Mouse (Mus musculus): ENCODE results near the gene Ebp. TPM values are rescaled to one million over a fixed set of nuclear protein-coding genes. Genes with fewer than 3 reads are reported as not detected.

The Ebp gene
- total RNA-seq, 2 experiments from 2014 or later, result 70.7 to 125 TPM

DNA sequence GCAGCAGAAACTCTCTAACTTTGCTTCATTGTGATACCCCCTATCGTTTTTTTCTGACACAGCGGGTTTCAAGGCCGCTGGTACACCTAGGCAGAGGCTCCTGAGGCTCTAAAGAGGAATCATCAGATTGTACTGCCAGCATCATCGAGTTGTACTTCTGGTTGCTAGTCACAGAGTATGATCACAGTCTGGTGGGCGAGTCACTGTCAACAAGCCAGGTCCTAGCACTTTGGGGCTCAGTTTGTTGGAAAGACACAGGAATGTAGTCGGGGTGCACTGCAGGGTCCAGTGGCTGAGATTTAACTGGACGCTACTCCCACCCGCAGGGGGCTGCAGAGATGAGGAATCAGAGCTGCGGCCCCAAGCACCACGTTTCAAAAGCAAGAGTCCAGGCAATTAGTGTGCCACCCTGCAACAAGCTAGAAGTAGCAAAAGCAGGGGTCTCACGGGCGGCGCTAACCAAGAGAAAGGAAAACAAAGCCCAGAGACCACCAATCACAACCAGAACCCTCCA lies 1.1 kb downstream of the Ebp start:
- ATAC-seq (ENCODE audit: poor library complexity, severe bottlenecking), result no peak

DNA sequence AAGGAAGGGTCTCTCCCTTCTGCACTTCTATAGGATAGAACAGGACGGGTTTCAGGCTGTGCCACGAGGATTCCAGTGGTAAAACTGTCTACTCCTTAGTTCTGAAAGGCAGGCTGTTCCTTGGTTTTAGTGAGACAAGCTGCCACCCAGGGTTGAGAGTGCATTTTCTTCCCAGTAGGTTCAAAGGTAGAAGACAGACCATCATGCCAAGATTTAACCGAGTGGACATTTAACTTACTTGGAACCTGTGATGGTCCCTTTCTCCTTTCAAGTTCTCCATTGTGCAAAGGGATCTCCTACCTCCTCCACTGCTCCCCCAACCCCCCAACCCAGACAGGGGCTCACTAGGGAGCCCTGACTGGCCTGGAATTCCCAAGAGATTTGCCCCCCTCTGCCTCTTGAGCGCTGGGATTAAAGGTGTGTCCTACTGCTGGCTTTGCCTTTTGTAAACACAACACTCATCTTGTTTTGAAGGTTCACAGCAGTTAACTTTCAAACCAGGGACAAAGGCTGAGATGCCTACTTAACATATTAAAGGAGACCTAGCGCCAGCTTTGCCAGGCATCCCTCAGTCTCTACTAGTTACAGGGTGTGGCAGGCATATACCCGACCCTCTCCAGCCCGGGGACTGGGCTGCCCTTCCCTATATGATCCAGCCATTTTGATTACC lies 10.3 kb downstream of the Ebp start:
- no peak for ATAC-seq (ENCODE audit: poor library complexity, severe bottlenecking)

DNA sequence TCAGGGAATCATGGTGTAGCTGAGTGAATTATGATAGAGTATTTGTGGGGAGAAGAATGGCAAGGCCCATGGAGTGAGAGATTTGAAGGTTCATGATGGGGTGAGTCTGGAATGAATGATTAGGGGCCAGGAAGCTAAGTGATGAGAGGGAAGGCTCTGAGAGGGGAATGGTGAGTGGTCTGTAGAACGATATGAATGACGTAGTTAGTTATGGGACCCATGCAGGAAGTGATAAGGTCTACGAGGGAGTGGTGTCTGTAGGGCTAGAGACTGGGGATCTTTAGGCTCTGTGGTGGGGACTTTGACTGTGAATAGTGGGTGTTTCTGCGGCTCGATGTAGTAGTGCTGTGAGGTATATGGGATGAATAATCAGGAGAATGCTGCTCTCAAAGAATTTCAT lies 13.7 kb downstream of the Ebp start:
- no peak for ATAC-seq (ENCODE audit: poor library complexity, severe bottlenecking)

DNA sequence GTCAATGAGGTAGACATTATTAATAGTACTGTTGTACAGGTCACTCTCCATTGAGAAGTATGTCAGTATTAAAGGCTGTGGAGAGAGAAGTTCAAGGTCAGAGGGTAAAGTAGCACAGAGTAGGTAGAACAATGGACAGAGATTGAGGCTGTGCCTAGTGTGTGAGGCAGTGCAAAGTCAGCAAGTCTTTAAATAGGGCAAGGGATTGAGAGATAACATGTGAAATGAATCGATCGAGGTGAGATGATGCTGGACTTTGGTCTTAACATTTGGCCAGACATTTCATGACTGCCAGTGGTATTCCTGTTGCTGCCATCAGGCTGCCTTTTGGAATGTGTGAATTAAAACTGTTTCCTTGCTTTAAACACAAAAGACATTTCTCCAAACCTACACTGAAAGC lies 14.4 kb downstream of the Ebp start:
- no peak for ATAC-seq (ENCODE audit: poor library complexity, severe bottlenecking)

DNA sequence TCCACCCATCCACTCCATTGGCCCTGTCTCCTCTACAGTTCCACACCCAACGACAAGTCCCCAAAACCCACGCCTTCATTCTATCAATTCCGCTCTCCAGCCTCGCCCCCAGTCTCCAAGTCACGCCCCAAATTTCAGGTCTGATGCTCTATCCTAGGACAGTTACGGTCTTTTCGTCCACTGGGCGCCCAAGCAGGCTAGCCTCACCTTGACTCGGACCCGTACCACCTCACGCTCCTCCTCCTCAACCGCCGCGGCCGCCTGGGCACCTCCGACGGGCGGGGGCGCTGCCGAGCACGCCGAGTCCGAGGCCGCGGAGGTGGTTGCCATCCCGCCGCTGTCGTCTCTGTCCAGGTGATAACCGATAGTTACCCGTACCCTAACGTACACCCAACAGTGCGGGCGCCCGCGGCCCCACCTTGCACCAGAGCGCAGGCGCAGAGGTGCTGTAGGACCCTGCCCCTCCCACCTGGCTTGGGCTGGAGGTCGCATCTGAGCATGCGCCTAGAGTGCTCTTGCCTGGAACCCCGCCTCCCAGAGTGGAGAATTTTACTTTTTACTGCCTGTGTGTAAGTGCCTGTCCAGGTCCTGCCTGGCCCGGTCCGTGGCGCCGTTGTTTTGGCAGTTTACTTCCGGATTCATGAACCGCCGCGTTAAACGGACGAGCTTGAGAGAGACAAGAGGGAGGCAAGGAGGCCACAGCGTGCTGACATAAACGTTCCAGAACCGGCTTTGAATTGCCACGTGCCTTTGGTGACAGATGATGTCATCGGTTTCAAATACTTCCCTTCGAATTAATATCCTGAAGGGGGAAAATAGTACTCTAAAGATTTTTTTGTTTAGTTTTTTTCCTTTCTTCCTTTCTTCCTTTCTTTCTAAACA lies 17.6 kb downstream of the Ebp start, which contains the start of gene Tbc1d25:
TSS of gene Tbc1d25 (minus strand) at position 678 of the 882 bp plus-strand sequence.
- peak; percentile 92 for ATAC-seq (ENCODE audit: poor library complexity, severe bottlenecking)

DNA sequence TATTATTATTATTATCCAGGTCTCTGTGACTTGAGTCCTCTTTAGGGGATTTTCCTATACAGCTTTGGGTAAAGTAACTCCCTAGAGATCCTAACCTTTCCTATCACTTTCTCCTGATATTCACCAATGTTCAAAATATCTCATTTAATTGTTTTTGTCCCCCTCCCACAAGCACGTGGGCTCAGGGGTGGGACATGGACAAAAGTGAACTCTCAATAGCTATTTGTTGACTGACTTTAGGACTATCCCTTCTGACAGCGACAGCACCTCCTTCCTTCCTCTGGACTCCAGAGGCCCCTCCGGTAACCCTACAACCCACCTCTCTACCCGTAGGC lies 18.2 kb downstream of the Ebp start:
- ATAC-seq (ENCODE audit: poor library complexity, severe bottlenecking), result no peak

DNA sequence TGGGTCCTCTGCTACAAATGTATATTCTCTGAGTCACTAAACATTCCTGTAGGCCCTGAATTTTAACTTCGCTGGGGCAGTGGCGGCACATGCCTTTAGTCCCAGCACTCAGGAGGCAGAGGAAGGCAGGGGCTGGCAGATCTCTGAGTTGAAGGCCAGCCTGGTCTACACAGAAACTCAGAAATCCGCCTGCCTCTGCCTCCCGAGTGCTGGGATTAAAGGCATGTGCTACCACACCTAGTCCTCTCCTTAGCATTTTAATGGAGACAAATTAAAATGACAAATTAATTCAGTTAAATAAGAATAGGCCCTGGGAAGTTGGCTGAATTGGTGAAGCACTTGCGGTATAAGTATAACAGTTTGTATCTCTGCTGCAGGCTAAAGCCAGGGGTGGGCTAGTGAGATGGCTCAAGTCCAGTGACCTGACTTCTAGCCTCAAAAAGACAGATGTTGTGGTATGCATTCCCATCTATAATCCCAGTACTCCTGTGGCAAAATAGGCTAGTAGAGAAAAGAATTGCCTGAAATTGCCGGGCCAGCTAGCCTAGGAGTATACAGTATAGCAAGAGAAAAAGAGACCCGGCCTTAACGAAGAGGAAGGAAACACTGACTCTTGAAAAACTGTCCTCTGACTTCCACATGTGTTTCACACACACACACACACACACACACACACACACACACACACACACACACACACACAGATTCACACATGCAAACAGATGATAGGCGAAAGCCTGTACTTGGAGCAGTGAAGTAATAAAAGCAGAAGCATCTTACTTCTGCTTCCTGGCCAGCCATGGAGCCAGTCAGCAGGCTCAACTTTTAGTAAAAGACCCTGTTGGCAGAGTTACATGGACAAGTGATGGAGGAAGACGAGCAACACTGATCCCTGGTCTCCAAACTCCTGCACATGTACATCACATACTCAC lies 25.3 kb downstream of the Ebp start:
- peak; percentile 93 for ATAC-seq (ENCODE audit: poor library complexity, severe bottlenecking)

DNA sequence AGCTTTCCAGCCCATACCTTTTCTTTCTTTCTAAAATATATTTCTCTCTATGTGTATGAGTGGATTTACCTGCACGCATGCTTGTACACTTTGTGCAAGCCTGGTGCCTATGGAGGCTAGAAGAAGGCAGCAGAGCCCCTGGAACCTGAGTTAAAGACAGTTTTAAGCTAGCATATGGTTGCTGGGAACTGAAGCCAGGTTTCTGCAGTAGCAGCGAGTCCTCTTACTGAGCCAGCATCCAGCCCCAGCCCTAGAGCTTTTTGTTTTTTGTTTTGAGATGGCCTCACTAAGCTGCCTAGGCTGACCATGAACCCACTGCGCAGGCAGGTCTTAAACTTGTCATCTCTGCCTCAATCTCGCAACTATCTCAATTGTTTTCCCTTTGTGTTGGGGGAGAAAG lies 28.8 kb downstream of the Ebp start:
- no peak for ATAC-seq (ENCODE audit: poor library complexity, severe bottlenecking)

DNA sequence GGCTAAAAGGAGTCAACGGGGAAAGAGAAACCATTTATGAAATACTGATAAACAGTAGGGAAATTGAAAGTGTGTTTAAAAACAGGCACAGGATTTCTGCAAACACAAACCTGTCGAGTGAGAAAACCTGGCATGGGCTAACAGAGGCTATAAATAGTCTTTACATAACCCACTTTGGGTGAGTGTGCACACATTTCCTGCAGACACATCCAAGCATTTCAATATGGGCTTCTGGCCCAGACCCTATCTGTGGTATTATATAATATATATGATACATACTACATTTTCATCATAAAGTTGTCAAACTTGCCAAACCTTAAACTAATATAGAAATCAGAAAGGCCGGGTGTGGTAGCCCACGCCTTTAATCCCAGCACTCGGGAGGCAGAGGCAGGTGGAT lies 30.2 kb downstream of the Ebp start:
- ATAC-seq (ENCODE audit: poor library complexity, severe bottlenecking), result no peak

DNA sequence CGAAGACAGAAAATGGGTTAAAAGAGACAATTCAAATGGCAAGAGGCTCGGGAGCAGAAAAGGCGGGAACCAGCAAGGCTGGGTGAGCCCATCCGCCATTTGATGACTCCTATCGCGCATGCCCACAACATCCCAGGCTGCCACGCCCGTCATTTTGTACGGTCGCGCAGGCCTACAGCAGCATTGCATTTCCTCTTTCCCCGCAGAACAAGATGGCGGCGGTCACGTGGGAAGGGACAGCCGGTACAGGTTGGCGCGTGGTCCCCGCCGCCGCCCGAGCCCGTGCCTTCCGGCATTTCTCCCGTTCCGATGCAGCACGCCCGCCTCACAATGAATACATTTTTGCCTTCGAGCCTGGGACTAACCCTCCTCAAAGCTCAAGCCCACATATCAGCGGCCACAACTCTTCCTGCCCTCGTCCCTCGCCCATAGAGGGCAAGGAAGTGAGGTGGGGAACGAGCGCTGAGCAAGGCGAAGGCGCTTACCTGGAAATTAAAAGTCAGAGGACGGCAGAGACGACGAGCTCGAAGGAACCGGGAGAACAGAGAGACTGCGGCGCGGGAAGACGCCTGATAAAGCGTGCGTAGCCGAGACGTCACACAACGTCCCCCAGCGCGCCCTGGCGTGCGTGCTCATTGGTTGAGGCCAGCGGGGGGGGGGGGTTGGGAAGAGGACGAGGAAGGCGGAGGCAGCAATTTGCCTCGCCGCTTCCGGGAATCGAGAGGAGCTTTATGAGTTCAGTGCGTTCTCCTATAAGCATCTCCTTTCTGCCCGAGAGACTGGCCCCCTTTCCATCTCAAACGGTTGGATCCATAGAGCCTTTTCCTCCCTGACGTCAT lies 47.9 kb downstream of the Ebp start, which contains the start of gene Rbm3:
TSS of gene Rbm3 (minus strand) at position 728 of the 839 bp plus-strand sequence.
- ATAC-seq (ENCODE audit: poor library complexity, severe bottlenecking), result peak; percentile 94

DNA sequence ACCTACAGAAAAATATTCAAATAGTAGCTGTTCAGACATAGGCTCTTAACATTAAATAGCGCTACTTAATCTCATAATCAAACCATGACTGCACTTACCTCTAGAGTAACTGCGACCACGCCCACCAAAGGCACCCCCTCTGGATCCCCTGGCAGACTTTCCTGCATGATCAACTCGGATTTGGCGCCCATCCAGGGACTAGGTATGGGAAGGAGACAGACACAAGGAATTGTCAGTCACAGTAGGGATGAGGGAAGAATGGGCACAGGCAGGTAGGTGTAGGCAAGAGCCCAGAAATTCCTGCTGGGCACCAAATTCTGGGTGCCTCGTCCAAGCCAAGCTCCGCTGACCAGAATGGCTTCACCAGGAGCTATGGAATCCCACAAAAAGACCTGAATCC lies 49.6 kb downstream of the Ebp start:
- no peak for ATAC-seq (ENCODE audit: poor library complexity, severe bottlenecking)

DNA sequence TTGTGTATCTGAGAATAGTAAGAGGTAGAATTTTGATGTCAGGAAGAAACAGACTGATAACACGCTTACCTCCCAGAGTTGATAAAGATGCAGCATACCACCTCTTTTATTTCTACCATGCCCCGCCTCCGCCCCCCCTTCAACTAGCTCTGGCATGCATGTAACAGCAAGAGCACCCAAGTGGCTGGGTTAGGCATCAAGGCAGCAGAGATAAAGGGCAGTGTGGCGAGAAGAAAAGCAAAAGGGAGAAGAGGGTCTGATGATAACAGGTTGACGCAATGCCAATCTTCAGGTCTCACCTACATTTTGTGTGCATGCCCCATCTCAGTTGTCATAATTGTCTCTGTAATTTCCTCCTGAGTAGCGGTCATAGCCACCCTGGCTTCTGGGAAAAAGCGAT lies 50.4 kb downstream of the Ebp start:
- ATAC-seq (ENCODE audit: poor library complexity, severe bottlenecking), result no peak

DNA sequence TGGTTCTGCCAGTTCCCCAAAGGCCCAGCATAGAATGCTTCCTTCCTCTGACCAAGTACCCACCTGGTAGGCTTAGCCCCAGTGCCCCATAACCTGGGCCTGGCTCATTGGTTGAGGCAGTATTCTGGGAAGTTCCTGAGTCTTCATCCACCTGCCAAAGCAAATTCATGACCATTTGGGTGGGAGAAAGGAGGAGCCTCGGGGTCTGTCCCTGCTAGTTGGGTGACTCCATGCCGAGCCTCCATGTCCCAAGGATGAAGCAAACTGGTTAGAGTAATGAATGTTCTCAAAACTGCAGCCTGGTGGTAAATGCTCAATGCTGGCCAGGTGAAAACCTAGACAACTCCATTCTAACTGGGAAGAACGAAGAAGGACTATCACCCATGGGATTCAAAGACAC lies 52.3 kb downstream of the Ebp start:
- no peak for ATAC-seq (ENCODE audit: poor library complexity, severe bottlenecking)

DNA sequence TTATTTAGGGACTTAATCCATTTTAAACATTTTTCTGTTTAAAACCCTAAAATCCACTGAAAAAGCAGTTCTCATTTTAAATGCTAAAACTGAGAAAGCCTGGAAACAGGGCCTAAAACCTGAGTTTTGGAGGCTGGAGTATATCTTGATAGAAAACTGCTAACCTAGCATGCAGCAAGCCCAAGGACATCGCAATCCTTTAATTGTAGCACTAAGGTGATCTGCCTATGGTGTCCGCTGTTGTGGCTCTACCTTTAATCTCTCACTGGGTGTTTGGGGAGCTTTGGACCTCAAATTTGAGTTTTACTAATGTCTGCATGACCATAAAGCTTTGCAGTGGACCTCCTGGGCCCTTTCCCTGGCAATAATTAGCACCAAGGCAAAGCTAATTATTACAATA lies 52.9 kb downstream of the Ebp start:
- ATAC-seq (ENCODE audit: poor library complexity, severe bottlenecking), result no peak

DNA sequence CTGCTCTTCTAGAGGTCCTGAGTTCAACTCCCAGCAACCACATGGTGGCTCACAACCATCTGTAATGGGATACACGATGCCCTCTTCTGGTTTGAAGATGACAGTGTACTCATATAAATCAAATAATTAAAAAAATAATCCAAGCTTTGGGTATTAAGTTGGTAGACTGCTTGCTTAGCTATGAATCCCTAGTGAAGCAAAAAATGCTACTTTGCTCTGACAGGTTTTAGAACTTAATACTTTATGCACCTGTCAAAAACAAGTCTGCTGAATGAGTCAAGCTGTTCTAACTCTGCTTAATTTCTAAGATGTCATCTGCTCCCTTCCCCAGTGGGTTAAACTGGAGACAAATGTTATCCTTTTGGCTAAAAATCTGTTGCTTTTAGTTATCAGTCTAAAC lies 53.8 kb downstream of the Ebp start:
- ATAC-seq (ENCODE audit: poor library complexity, severe bottlenecking), result no peak

DNA sequence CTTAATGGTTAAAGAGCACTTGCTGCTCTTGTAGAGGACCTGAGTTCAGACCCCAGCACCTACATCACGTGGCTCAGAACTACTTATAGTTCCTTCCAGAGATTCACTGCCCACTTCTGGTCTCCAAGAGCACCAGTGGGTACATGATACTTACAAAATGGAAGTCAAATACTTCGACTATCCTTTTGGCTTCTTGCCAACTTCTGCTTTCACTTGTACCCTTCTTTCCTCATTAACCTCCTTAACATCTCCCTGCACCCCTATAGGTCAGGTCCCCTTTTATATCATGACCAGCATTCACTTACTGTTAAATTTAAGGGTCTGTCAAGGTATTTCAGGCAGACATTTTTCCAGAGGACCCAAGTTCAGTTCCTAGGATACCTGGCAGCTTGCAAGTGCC lies 57.4 kb downstream of the Ebp start:
- ATAC-seq (ENCODE audit: poor library complexity, severe bottlenecking), result no peak

Measured in megakaryocyte, adult 5-6 weeks (primary cell).